10 mouse cellular contexts compared by ENCODE assay signal in the genomic region with DNA sequence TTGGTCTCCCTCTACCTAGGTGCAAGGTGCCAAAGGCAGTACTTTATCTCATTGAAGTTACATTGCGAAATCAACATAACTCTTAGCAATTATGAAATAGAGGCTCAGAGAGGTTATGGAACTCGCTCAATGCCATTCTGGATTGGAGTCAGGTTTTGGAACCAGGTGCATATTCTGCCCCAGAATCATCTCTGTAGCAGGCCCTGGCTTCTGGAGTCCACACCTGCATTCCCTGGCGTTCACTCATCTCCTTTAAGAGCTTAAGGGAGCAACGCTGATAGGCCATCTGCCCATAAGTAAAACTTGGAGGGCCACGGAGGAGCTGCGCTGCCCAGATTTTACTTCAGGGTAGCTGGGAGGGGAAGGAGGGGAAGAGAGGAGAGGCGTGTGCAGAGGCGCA. TPM values are rescaled to one million over a fixed set of nuclear protein-coding genes. Genes with fewer than 3 reads are reported as not detected.
A peak's percentile ranks its signal among the peaks of the same experiment; 100 is the strongest.
DNase-seq lines count a peak whose midpoint lies in the region; ATAC-seq lines count a peak whose summit lies in the region.
"Had no signal": no experiment of that assay in that cellular context is flagged by ENCODE, and none has a peak within 500 bp of the region (broad histone marks: within the 10 kb centered on the region; RNA-seq: fewer than 3 reads in every experiment).

No protein-coding gene starts in this region.

- no peaks in the 10 kb centered on the region for H3K9me3 ChIP-seq in hindbrain, embryonic 12.5 days (replicated peaks)
- H3K9me3 ChIP-seq in hindbrain, embryonic 14.5 days (ENCODE audit: control insufficient read depth, low read length) = no peaks in the 10 kb centered on the region
- no peaks in the 10 kb centered on the region for H3K9me3 ChIP-seq in embryonic facial prominence, embryonic 10.5 days
- no peaks in the 10 kb centered on the region for H3K9me3 ChIP-seq in limb, embryonic 15.5 days
- H3K9me3 ChIP-seq: forebrain, embryonic 15.5 days had no signal

- no peak overlapping the region for H3K4me2 ChIP-seq in hindbrain, embryonic 12.5 days (replicated peaks)
- no peak overlapping the region for H3K4me2 ChIP-seq in hindbrain, embryonic 14.5 days (replicated peaks)
- 0 out of 2 replicates have a peak overlapping the region, but pooled peaks have one; percentile 7 for H3K4me2 ChIP-seq in limb, embryonic 15.5 days
- H3K4me2 ChIP-seq: forebrain, embryonic 15.5 days had no signal

- peaks cover 16% of the 10 kb centered on the region for H3K36me3 ChIP-seq in hindbrain, embryonic 12.5 days
- H3K36me3 ChIP-seq in hindbrain, embryonic 14.5 days (replicated peaks; ENCODE audit: control insufficient read depth, insufficient read depth) = peaks cover 20% of the 10 kb centered on the region
- peaks cover 27% of the 10 kb centered on the region for H3K36me3 ChIP-seq in embryonic facial prominence, embryonic 10.5 days (replicated peaks)
- peaks cover 22% of the 10 kb centered on the region for H3K36me3 ChIP-seq in limb, embryonic 15.5 days

- no peak overlapping the region for H3K9ac ChIP-seq in hindbrain, embryonic 12.5 days
- H3K9ac ChIP-seq in hindbrain, embryonic 14.5 days = no peak overlapping the region
- H3K9ac ChIP-seq in limb, embryonic 15.5 days = no peak overlapping the region
- H3K9ac ChIP-seq: forebrain, embryonic 15.5 days had no signal

- peaks cover 22% of the 10 kb centered on the region for H3K4me1 ChIP-seq in hindbrain, embryonic 12.5 days
- peaks cover 18% of the 10 kb centered on the region for H3K4me1 ChIP-seq in hindbrain, embryonic 14.5 days (replicated peaks; ENCODE audit: control insufficient read depth, insufficient read depth, low read length)
- peaks cover 56% of the 10 kb centered on the region for H3K4me1 ChIP-seq in embryonic facial prominence, embryonic 10.5 days
- peaks cover 39% of the 10 kb centered on the region for H3K4me1 ChIP-seq in limb, embryonic 15.5 days

- no peaks in the 10 kb centered on the region for H3K27me3 ChIP-seq in hindbrain, embryonic 12.5 days
- H3K27me3 ChIP-seq in hindbrain, embryonic 14.5 days (ENCODE audit: control insufficient read depth, insufficient read depth, low read length) = no peaks in the 10 kb centered on the region
- H3K27me3 ChIP-seq in embryonic facial prominence, embryonic 10.5 days (replicated peaks; ENCODE audit: low read depth, poor library complexity, severe bottlenecking) = no peaks in the 10 kb centered on the region
- no peaks in the 10 kb centered on the region for H3K27me3 ChIP-seq in limb, embryonic 15.5 days
- H3K27me3 ChIP-seq: forebrain, embryonic 15.5 days had no signal

- ATAC-seq in hindbrain, embryonic 12.5 days (ENCODE audit: low FRiP score) = no peak
- no peak for ATAC-seq in hindbrain, embryonic 14.5 days (ENCODE audit: low FRiP score)
- ATAC-seq in limb, embryonic 15.5 days (ENCODE audit: insufficient number of reproducible peaks, low FRiP score, low TSS enrichment, low read depth) = no peak
- ATAC-seq: forebrain, embryonic 15.5 days had no signal

- no peak overlapping the region for H3K4me3 ChIP-seq in hindbrain, embryonic 12.5 days
- no peak overlapping the region for H3K4me3 ChIP-seq in hindbrain, embryonic 14.5 days (replicated peaks; ENCODE audit: low read length)
- 0 out of 2 replicates have a peak overlapping the region, but pooled peaks have one; percentile 71 for H3K4me3 ChIP-seq in embryonic facial prominence, embryonic 10.5 days
- no peak overlapping the region for H3K4me3 ChIP-seq in limb, embryonic 15.5 days
- H3K4me3 ChIP-seq: forebrain, embryonic 15.5 days had no signal

- WGBS in hindbrain, embryonic 12.5 days = 89% methylated on average over 8 of the region's 8 CpGs
- WGBS in hindbrain, embryonic 14.5 days = 92% methylated on average over 8 of the region's 8 CpGs
- 91% methylated on average over 8 of the region's 8 CpGs for WGBS in embryonic facial prominence, embryonic 10.5 days
- WGBS in limb, embryonic 15.5 days = 76% methylated on average over 8 of the region's 8 CpGs

- no peak for DNase-seq in hindbrain, embryonic 14.5 days (ENCODE audit: low spot score)
- no peak for DNase-seq in embryonic facial prominence, embryonic 10.5 days (ENCODE audit: low spot score)
- DNase-seq in lung, postnatal 4 days = peak; percentile 27 to 41
- DNase-seq in right cerebral cortex, postnatal 14 days = no peak
- DNase-seq in layer of hippocampus, adult 11-12 months (ENCODE audit: low spot score) = no peak
- no peak for DNase-seq in adrenal gland, postnatal 36 days
- DNase-seq: kidney, postnatal 4 days had no signal

- 0 out of 2 replicates have a peak overlapping the region, but pooled peaks have one; percentile 5 for H3K27ac ChIP-seq in hindbrain, embryonic 12.5 days
- no peak overlapping the region for H3K27ac ChIP-seq in hindbrain, embryonic 14.5 days
- H3K27ac ChIP-seq in embryonic facial prominence, embryonic 10.5 days (replicated peaks) = peak overlapping the region; percentile 48; the same call in 1 of the 2 replicates
- H3K27ac ChIP-seq in limb, embryonic 15.5 days = peak overlapping the region; percentile 74
- H3K27ac ChIP-seq: forebrain, embryonic 15.5 days had no signal

RNA-seq across cellular contexts. Expression of a gene that starts 2.7 kb away (rescaled TPM):
- 58.8 and 64.3 TPM in 2 replicates for polyA plus RNA-seq in hindbrain, embryonic 12.5 days (2016; fragmentation: Nextera tagmentation; extraction: Ambion mirVana)
- 73.4 and 75.2 TPM in 2 replicates for polyA plus RNA-seq in hindbrain, embryonic 14.5 days (2014; fragmentation: Nextera tagmentation; extraction: Ambion mirVana)
- polyA plus RNA-seq in embryonic facial prominence, embryonic 10.5 days (2016; fragmentation: Nextera tagmentation; extraction: Ambion mirVana) = 106 and 114 TPM in 2 replicates
- polyA plus RNA-seq in limb, embryonic 15.5 days (2015; fragmentation: Nextera tagmentation; extraction: Ambion mirVana) = 75.8 and 86.5 TPM in 2 replicates
- total RNA-seq in adrenal gland, postnatal 36 days (2021) = 10 to 100 TPM; 86.9 to 99.8 TPM

RNA-seq across cellular contexts. Expression of a gene that starts 7.8 kb away (rescaled TPM):
- 80.2 and 84.7 TPM in 2 replicates for polyA plus RNA-seq in hindbrain, embryonic 12.5 days (2016; fragmentation: Nextera tagmentation; extraction: Ambion mirVana)
- polyA plus RNA-seq in hindbrain, embryonic 14.5 days (2014; fragmentation: Nextera tagmentation; extraction: Ambion mirVana) = 52.7 and 58.3 TPM in 2 replicates
- polyA plus RNA-seq in embryonic facial prominence, embryonic 10.5 days (2016; fragmentation: Nextera tagmentation; extraction: Ambion mirVana) = 117 and 120 TPM in 2 replicates
- polyA plus RNA-seq in limb, embryonic 15.5 days (2015; fragmentation: Nextera tagmentation; extraction: Ambion mirVana) = 82.1 and 82.9 TPM in 2 replicates
- total RNA-seq in adrenal gland, postnatal 36 days (2021) = 10 to 100 TPM; 48.7 to 52.0 TPM

RNA-seq across cellular contexts. Expression of a gene that starts 8.1 kb away (rescaled TPM):
- polyA plus RNA-seq in hindbrain, embryonic 12.5 days (2016; fragmentation: Nextera tagmentation; extraction: Ambion mirVana) = 0.84 and 1.2 TPM in 2 replicates
- 0.24 and 0.76 TPM in 2 replicates for polyA plus RNA-seq in hindbrain, embryonic 14.5 days (2014; fragmentation: Nextera tagmentation; extraction: Ambion mirVana)
- 1.1 and 1.3 TPM in 2 replicates for polyA plus RNA-seq in embryonic facial prominence, embryonic 10.5 days (2016; fragmentation: Nextera tagmentation; extraction: Ambion mirVana)
- polyA plus RNA-seq in limb, embryonic 15.5 days (2015; fragmentation: Nextera tagmentation; extraction: Ambion mirVana) = 0.35 and 0.37 TPM in 2 replicates
- total RNA-seq in adrenal gland, postnatal 36 days (2021) = under 1 TPM; 0.36 to 0.56 TPM

RNA-seq across cellular contexts. Expression of a gene that starts 13.8 kb away (rescaled TPM):
- polyA plus RNA-seq in hindbrain, embryonic 12.5 days (2016; fragmentation: Nextera tagmentation; extraction: Ambion mirVana) = 11.8 and 12.7 TPM in 2 replicates
- polyA plus RNA-seq in hindbrain, embryonic 14.5 days (2014; fragmentation: Nextera tagmentation; extraction: Ambion mirVana) = 11.7 and 13.3 TPM in 2 replicates
- 11.0 and 13.2 TPM in 2 replicates for polyA plus RNA-seq in embryonic facial prominence, embryonic 10.5 days (2016; fragmentation: Nextera tagmentation; extraction: Ambion mirVana)
- polyA plus RNA-seq in limb, embryonic 15.5 days (2015; fragmentation: Nextera tagmentation; extraction: Ambion mirVana) = 13.9 and 14.7 TPM in 2 replicates
- total RNA-seq in adrenal gland, postnatal 36 days (2021) = 10 to 100 TPM; 12.3 to 15.6 TPM

RNA-seq across cellular contexts. Expression of a gene that starts 37.2 kb away (rescaled TPM):
- 1.2 and 1.7 TPM in 2 replicates for polyA plus RNA-seq in hindbrain, embryonic 12.5 days (2016; fragmentation: Nextera tagmentation; extraction: Ambion mirVana)
- 0.86 and 1.2 TPM in 2 replicates for polyA plus RNA-seq in hindbrain, embryonic 14.5 days (2014; fragmentation: Nextera tagmentation; extraction: Ambion mirVana)
- polyA plus RNA-seq in embryonic facial prominence, embryonic 10.5 days (2016; fragmentation: Nextera tagmentation; extraction: Ambion mirVana) = 1.8 and 2.6 TPM in 2 replicates
- 15.3 and 19.4 TPM in 2 replicates for polyA plus RNA-seq in limb, embryonic 15.5 days (2015; fragmentation: Nextera tagmentation; extraction: Ambion mirVana)
- total RNA-seq in adrenal gland, postnatal 36 days (2021) = 1 to 10 TPM; 3.0 to 6.1 TPM

Comparison
In these comparisons a context has a peak if more than half of its experiments do, and no peak if none do; other contexts are left out.
1. DNase-seq: peak in lung, postnatal 4 days (2 of 2); none in hindbrain, embryonic 14.5 days (single experiment), embryonic facial prominence, embryonic 10.5 days (single experiment), right cerebral cortex, postnatal 14 days (single experiment), layer of hippocampus, adult 11-12 months (single experiment) and adrenal gland, postnatal 36 days (0 of 2).